24 mouse cellular contexts compared by ENCODE assay signal in the genomic region with DNA sequence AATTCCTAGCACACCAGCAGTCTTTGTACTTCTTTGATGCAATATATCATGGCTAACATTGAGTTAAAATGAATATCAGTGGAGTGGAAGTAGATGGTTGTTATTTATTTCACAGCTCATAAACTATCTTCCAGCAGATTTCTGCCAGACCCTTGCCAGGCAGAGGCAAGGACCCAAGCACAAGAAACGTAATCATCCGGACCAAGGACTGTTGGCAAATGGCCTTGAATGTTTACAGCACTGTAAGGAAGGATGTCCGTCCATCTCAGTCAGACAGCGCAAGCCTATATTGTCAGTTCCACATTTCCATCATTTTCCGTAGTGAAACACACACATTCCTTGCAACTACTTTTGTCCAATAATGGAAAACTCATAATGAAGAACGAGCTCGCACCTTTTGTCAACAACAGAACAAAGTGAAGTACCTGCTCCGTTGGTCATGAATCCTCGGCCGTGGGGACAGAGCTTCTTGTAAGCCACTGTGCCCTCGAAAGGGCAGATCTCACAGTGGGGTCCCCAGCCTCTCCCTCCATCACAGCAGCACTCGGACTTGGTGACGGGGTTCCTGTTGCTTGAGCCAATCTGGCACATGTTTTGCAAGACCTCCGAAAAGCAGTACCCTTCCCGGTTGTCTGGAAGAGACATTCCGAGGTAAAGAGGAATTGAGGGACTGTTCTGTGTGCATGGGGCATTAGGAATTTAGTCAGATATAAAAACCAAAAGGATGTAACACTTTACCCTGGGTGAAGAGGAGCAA.
"Had no signal": no experiment of that assay in that cellular context is flagged by ENCODE, and none has a peak within 500 bp of the region (broad histone marks: within the 10 kb centered on the region; RNA-seq: fewer than 3 reads in every experiment).

No protein-coding gene starts in this region.

- H3K9me3 ChIP-seq: heart, embryonic 12.5 days; hindbrain, embryonic 10.5 days; hindbrain, embryonic 12.5 days; intestine, embryonic 15.5 days; limb, embryonic 10.5 days; limb, embryonic 12.5 days had no signal

- ATAC-seq: forebrain, embryonic 16.5 days; hindbrain, embryonic 16.5 days; inflammation-experienced regulatory T-cells, adult 6 months; intestine, embryonic 15.5 days; intestine, postnatal 0 days had no signal

- H3K4me3 ChIP-seq: gastrocnemius, adult 2 months; heart, embryonic 12.5 days; hindbrain, embryonic 10.5 days; hindbrain, embryonic 12.5 days; intestine, embryonic 15.5 days; layer of hippocampus, adult 2 months; left cerebral cortex, adult 2 months; limb, embryonic 10.5 days; limb, embryonic 12.5 days had no signal

- H3K9ac ChIP-seq: heart, embryonic 12.5 days; hindbrain, embryonic 12.5 days; hindbrain, embryonic 14.5 days; intestine, embryonic 15.5 days; limb, embryonic 12.5 days had no signal

- DNase-seq: gastrocnemius, adult 2 months; gastrocnemius, postnatal 10 days; gastrocnemius, postnatal 25 days; heart, postnatal 10 days; heart, postnatal 4 days; kidney, adult 18-20 months; kidney, adult 8-10 months; kidney, postnatal 10 days; kidney, postnatal 25 days; kidney, postnatal 4 days; liver had no signal

- H3K27ac ChIP-seq: gastrocnemius, adult 2 months; hindbrain, embryonic 10.5 days; hindbrain, embryonic 12.5 days; hindbrain, embryonic 14.5 days; intestine, embryonic 15.5 days; layer of hippocampus, adult 2 months; left cerebral cortex, adult 2 months; limb, embryonic 10.5 days; limb, embryonic 12.5 days had no signal

- H3K27me3 ChIP-seq: heart, embryonic 12.5 days; hindbrain, embryonic 12.5 days; intestine, embryonic 15.5 days; limb, embryonic 12.5 days had no signal

- H3K4me2 ChIP-seq: heart, embryonic 12.5 days; hindbrain, embryonic 12.5 days; hindbrain, embryonic 14.5 days; intestine, embryonic 15.5 days; limb, embryonic 12.5 days had no signal

- H3K4me1 ChIP-seq: hindbrain, embryonic 12.5 days; intestine, embryonic 15.5 days; limb, embryonic 10.5 days; limb, embryonic 12.5 days had no signal
